Mouse (Mus musculus) embryonic fibroblast, embryonic 13.5 days (primary cell): ENCODE measurements around the gene Ltf.

Experiments
- CTCF ChIP-seq: IDR thresholded peaks from 2 replicates; pipeline ENCODE4 v1.5.1; 2011; ENCODE audit warnings: mild to moderate bottlenecking, control low read depth, low read length, moderate library complexity, borderline replicate concordance; ENCODE audit not compliant: insufficient read depth
- POLR2A ChIP-seq: IDR thresholded peaks from 2 replicates; pipeline ENCODE4 v1.6.1; 2011; ENCODE audit warnings: low read depth, mild to moderate bottlenecking, control low read depth, low read length, moderate library complexity

DNA sequence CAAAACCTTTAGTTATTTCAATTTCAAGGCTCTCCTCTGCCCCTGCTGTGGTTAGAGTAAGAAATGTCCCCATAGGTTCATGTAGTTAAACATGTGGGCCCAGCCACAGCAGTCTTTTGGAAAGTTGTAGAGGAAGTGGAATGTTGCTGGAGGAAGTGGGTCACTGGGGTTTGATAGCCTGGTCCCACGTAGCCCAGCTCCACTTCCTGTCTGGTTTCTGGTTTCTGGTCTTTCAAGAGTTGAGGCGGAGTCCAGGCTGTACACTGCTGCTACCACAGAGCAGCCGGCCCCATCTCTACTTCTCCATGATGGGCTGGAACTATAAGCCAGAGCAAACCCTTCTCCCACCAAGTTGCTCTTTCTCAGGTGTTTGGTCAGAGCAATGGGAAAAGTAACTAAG, 27.2 kb downstream of the Ltf start:
- TF ChIP-seq POLR2A (no peak), CTCF (no peak)
